Mouse (Mus musculus) urinary bladder, adult 2 months (tissue): ENCODE data around the gene Baiap3. TPM values are rescaled to one million over a fixed set of nuclear protein-coding genes. Genes with fewer than 3 reads are reported as not detected.

ENCODE experiments used
- DNase-seq: peaks from one replicate; pipeline ENCODE4 v3.0.0; 2022; ENCODE audit warnings: low spot score
- polyA plus RNA-seq: library from polyadenylated mRNA; depleted of rRNA; stranded (reverse); fragments of >200 nt; gene quantifications from 2 replicates; pipeline ENCODE4 v1.2.3, GENCODE M21; 2012; rRNA removed

The Baiap3 gene
- polyA plus RNA-seq, 1 experiment, result 11.1 TPM

- DNase-seq, result no peak
Measured at GRCm38 (mm10) chr17:25210680-25211466, 45.3 kb downstream of the Baiap3 start.

GRCm38 (mm10) chr17:25210006-25210405 is 46.2 kb downstream of the Baiap3 start:
- DNase-seq, result no peak

GRCm38 (mm10) chr17:25202401-25202800 is 53.8 kb downstream of the Baiap3 start:
- no peak for DNase-seq

Other genes with a start within 250 kb of the Baiap3 start
- gene Cramp1l, start 240.6 kb downstream of the Baiap3 start, polyA plus RNA-seq, result 15.7 and 16.0 TPM in 2 replicates
- gene Ift140, start 240.3 kb downstream of the Baiap3 start, polyA plus RNA-seq, result 11.9 and 12.7 TPM in 2 replicates
- gene Tmem204, start 172.8 kb downstream of the Baiap3 start, polyA plus RNA-seq, result 36.2 and 42.6 TPM in 2 replicates
- gene Telo2, start 140.4 kb downstream of the Baiap3 start, polyA plus RNA-seq, result 16.8 and 18.5 TPM in 2 replicates
- not detected in 2 replicates for gene Ptx4, start 135.6 kb downstream of the Baiap3 start, polyA plus RNA-seq
- gene Clcn7, start 123.0 kb downstream of the Baiap3 start, polyA plus RNA-seq, result 34.2 and 35.0 TPM in 2 replicates
- gene Ccdc154, start 93.9 kb downstream of the Baiap3 start, polyA plus RNA-seq, result 0.18 and 0.19 TPM in 2 replicates
- gene Gm38655, start 80.9 kb downstream of the Baiap3 start, polyA plus RNA-seq, result 0.07 TPM in 1 of 2 replicates, not detected in the other
- gene BC003965, start 71.8 kb downstream of the Baiap3 start, polyA plus RNA-seq, result 16.5 and 20.9 TPM in 2 replicates
- 15.6 and 16.4 TPM in 2 replicates for gene Unkl, start 68.0 kb downstream of the Baiap3 start, polyA plus RNA-seq
- 43.2 and 48.8 TPM in 2 replicates for gene Gnptg, start 16.2 kb downstream of the Baiap3 start, polyA plus RNA-seq
- 28.2 and 35.6 TPM in 2 replicates for gene Tsr3, start 16.2 kb downstream of the Baiap3 start, polyA plus RNA-seq
- gene Ube2i, start 18.3 kb upstream of the Baiap3 start, polyA plus RNA-seq, result 322 and 393 TPM in 2 replicates
- 0.28 and 0.40 TPM in 2 replicates for gene Prss34, start 42.0 kb upstream of the Baiap3 start, polyA plus RNA-seq
- not detected in 2 replicates for gene Prss28, start 52.3 kb upstream of the Baiap3 start, polyA plus RNA-seq
- gene Prss29, start 62.3 kb upstream of the Baiap3 start, polyA plus RNA-seq, result not detected in 2 replicates
- 0.28 and 0.37 TPM in 2 replicates for gene Tpsab1, start 89.2 kb upstream of the Baiap3 start, polyA plus RNA-seq
- gene Tpsb2, start 109.9 kb upstream of the Baiap3 start, polyA plus RNA-seq, result 7.2 and 9.2 TPM in 2 replicates
- 0.22 and 0.40 TPM in 2 replicates for gene Tpsg1, start 112.9 kb upstream of the Baiap3 start, polyA plus RNA-seq
- gene Cacna1h, start 177.4 kb upstream of the Baiap3 start, polyA plus RNA-seq, result 28.6 and 59.3 TPM in 2 replicates
- gene Tekt4, start 198.3 kb upstream of the Baiap3 start, polyA plus RNA-seq, result 0.12 and 0.15 TPM in 2 replicates
- gene Sstr5, start 240.9 kb upstream of the Baiap3 start, polyA plus RNA-seq, result 0.06 TPM in 1 of 2 replicates, not detected in the other